ENCODE assay signal across 21 mouse cellular contexts in the genomic region with DNA sequence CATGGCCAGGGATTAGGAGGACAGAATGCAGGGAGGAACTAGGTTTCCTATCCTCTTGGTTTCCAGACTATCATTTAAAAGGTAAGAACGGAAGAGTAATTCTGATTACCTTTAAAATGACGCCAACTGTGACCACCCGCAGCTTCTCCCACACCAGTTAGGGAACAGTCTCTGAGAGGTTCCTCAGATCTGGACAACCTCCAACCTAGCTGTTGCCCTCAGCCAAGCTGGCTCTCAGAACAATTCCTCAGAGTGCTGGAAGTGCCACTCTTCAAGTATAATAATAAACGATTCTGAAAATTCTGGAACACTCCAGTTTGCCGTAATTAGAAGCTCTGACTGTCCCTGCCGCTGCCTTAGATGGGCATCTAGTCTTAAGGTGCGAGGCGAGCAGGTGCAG. TPM values are rescaled to one million over a fixed set of nuclear protein-coding genes. Genes with fewer than 3 reads are reported as not detected.
DNase-seq lines count a peak whose midpoint lies in the region; ATAC-seq and TF ChIP-seq lines count a peak whose summit lies in the region.
"Had no signal": no experiment of that assay in that cellular context is flagged by ENCODE, and none has a peak within 500 bp of the region (broad histone marks: within the 10 kb centered on the region; RNA-seq: fewer than 3 reads in every experiment).

No protein-coding gene starts in this region.

- peak overlapping the region; percentile 24; the same call in 1 of the 2 replicates for H3K27ac ChIP-seq in hindbrain, embryonic 16.5 days (ENCODE audit: low read depth, low read length)
- no peak overlapping the region for H3K27ac ChIP-seq in hindbrain, embryonic 10.5 days
- H3K27ac ChIP-seq in cerebellum, adult 2 months (ENCODE audit: insufficient read depth, low read length), result no peak overlapping the region
- H3K27ac ChIP-seq in midbrain, embryonic 13.5 days, result no peak overlapping the region
- H3K27ac ChIP-seq: heart, adult 2 months; limb, embryonic 13.5 days; liver, embryonic 13.5 days; midbrain, embryonic 10.5 days; neural tube, embryonic 12.5 days; stomach, postnatal 0 days had no signal

- no peak overlapping the region for H3K4me2 ChIP-seq in hindbrain, embryonic 16.5 days (ENCODE audit: low read length)
- no peak overlapping the region for H3K4me2 ChIP-seq in midbrain, embryonic 13.5 days (replicated peaks)
- H3K4me2 ChIP-seq: limb, embryonic 13.5 days; liver, embryonic 13.5 days; neural tube, embryonic 12.5 days had no signal

- H3K36me3 ChIP-seq in hindbrain, embryonic 16.5 days (ENCODE audit: control insufficient read depth, insufficient read depth, low read length), result peaks cover 17% of the 10 kb centered on the region
- H3K36me3 ChIP-seq in hindbrain, embryonic 10.5 days, result peaks cover 43% of the 10 kb centered on the region
- H3K36me3 ChIP-seq in midbrain, embryonic 13.5 days, result peaks cover 57% of the 10 kb centered on the region

- H3K27me3 ChIP-seq in hindbrain, embryonic 16.5 days (replicated peaks; ENCODE audit: control insufficient read depth, insufficient read depth, low read length), result no peaks in the 10 kb centered on the region
- H3K27me3 ChIP-seq in hindbrain, embryonic 10.5 days (ENCODE audit: insufficient read depth, poor library complexity, severe bottlenecking), result no peaks in the 10 kb centered on the region
- no peaks in the 10 kb centered on the region for H3K27me3 ChIP-seq in cerebellum, adult 2 months (ENCODE audit: control insufficient read depth, insufficient read depth, low read length)
- no peaks in the 10 kb centered on the region for H3K27me3 ChIP-seq in midbrain, embryonic 13.5 days
- H3K27me3 ChIP-seq: limb, embryonic 13.5 days; liver, embryonic 13.5 days; neural tube, embryonic 12.5 days had no signal

- H3K4me1 ChIP-seq in hindbrain, embryonic 16.5 days (ENCODE audit: control insufficient read depth, insufficient read depth, low read depth, low read length), result peaks cover 3% of the 10 kb centered on the region
- peaks cover 6% of the 10 kb centered on the region for H3K4me1 ChIP-seq in hindbrain, embryonic 10.5 days (replicated peaks)
- H3K4me1 ChIP-seq in cerebellum, adult 2 months (ENCODE audit: control insufficient read depth, insufficient read depth, low read length), result peaks cover 30% of the 10 kb centered on the region
- H3K4me1 ChIP-seq in midbrain, embryonic 13.5 days (replicated peaks), result peaks cover 3% of the 10 kb centered on the region; the same call in 1 of the 2 replicates

- DNase-seq in hindbrain, embryonic 10.5 days (ENCODE audit: low spot score), result no peak
- peak; percentile 50 to 71 for DNase-seq in cerebellum, adult 2 months
- peak; percentile 58 to 60 for DNase-seq in cerebellum, postnatal 14 days
- peak; percentile 44 for DNase-seq in lung, postnatal 14 days
- DNase-seq in gastrocnemius, postnatal 25 days, result no peak
- DNase-seq: kidney, postnatal 25 days; liver, embryonic 13.5 days; right cerebral cortex, adult 18-20 months; thymus, postnatal 14 days had no signal

- TF ChIP-seq POLR2A in cerebellum, adult 2 months (IDR thresholded peaks at IDR 0.05; ENCODE audit: borderline replicate concordance, insufficient read depth, low read length), result no peak

- 80% methylated on average over 8 of the region's 8 CpGs for WGBS in hindbrain, embryonic 16.5 days
- 92% methylated on average over 8 of the region's 8 CpGs for WGBS in hindbrain, embryonic 10.5 days
- 15% methylated on average over 8 of the region's 8 CpGs for WGBS in cerebellum, adult 2 months
- 94% methylated on average over 8 of the region's 8 CpGs for WGBS in midbrain, embryonic 13.5 days

- TF ChIP-seq CTCF in cerebellum, adult 2 months (IDR thresholded peaks at IDR 0.05; ENCODE audit: borderline replicate concordance, insufficient read depth, low read depth, low read length), result no peak

- ATAC-seq in hindbrain, embryonic 16.5 days, result no peak
- no peak for ATAC-seq in midbrain, embryonic 13.5 days
- ATAC-seq: inflammation-experienced regulatory T-cells, adult 6 months had no signal

- no peak overlapping the region for H3K4me3 ChIP-seq in hindbrain, embryonic 16.5 days (ENCODE audit: low read length)
- H3K4me3 ChIP-seq in hindbrain, embryonic 10.5 days, result no peak overlapping the region
- no peak overlapping the region for H3K4me3 ChIP-seq in cerebellum, adult 2 months (replicated peaks; ENCODE audit: insufficient read depth, low read depth, low read length)
- no peak overlapping the region for H3K4me3 ChIP-seq in midbrain, embryonic 13.5 days (replicated peaks)
- H3K4me3 ChIP-seq: heart, adult 2 months; limb, embryonic 13.5 days; liver, embryonic 13.5 days; midbrain, embryonic 10.5 days; neural tube, embryonic 12.5 days had no signal

- H3K9me3 ChIP-seq in hindbrain, embryonic 16.5 days (ENCODE audit: control insufficient read depth, low read length), result no peaks in the 10 kb centered on the region
- H3K9me3 ChIP-seq in hindbrain, embryonic 10.5 days, result no peaks in the 10 kb centered on the region
- H3K9me3 ChIP-seq in midbrain, embryonic 13.5 days, result no peaks in the 10 kb centered on the region
- H3K9me3 ChIP-seq: limb, embryonic 13.5 days; liver, embryonic 13.5 days; midbrain, embryonic 10.5 days; neural tube, embryonic 12.5 days had no signal

- no peak overlapping the region for H3K9ac ChIP-seq in hindbrain, embryonic 16.5 days (ENCODE audit: low read depth, low read length)
- H3K9ac ChIP-seq in midbrain, embryonic 13.5 days (replicated peaks), result no peak overlapping the region
- H3K9ac ChIP-seq: limb, embryonic 13.5 days; liver, embryonic 13.5 days; neural tube, embryonic 12.5 days had no signal

RNA-seq across cellular contexts. Expression of a gene that starts 16.0 kb away (rescaled TPM):
- polyA plus RNA-seq in hindbrain, embryonic 16.5 days (2015; fragmentation: Nextera tagmentation; extraction: Ambion mirVana), result 63.8 and 67.7 TPM in 2 replicates
- 62.0 and 69.7 TPM in 2 replicates for polyA plus RNA-seq in hindbrain, embryonic 10.5 days (2016; fragmentation: Nextera tagmentation; extraction: Ambion mirVana)
- 48.8 and 51.5 TPM in 2 replicates for polyA plus RNA-seq in cerebellum, adult 2 months (2012; rRNA removed)
- total RNA-seq in gastrocnemius, postnatal 25 days (2021), result 10 to 100 TPM; 16.6 TPM
- polyA plus RNA-seq in midbrain, embryonic 13.5 days (2015; fragmentation: Nextera tagmentation; extraction: Ambion mirVana), result 49.3 and 55.1 TPM in 2 replicates

RNA-seq across cellular contexts. Expression of a gene that starts 44.2 kb away (rescaled TPM):
- not detected in 2 replicates for polyA plus RNA-seq in hindbrain, embryonic 16.5 days (2015; fragmentation: Nextera tagmentation; extraction: Ambion mirVana)
- polyA plus RNA-seq in hindbrain, embryonic 10.5 days (2016; fragmentation: Nextera tagmentation; extraction: Ambion mirVana), result not detected in 2 replicates
- polyA plus RNA-seq in cerebellum, adult 2 months (2012; rRNA removed), result 0.39 TPM in 1 of 2 replicates, not detected in the other
- 1 to 10 TPM in 1 of 2 experiments, not detected in 1; 5.6 TPM for total RNA-seq in gastrocnemius, postnatal 25 days (2021)
- 2.4 TPM in 1 of 2 replicates, not detected in the other for polyA plus RNA-seq in midbrain, embryonic 13.5 days (2015; fragmentation: Nextera tagmentation; extraction: Ambion mirVana)
- total RNA-seq: monocyte, adult 5-6 weeks had no signal
- polyA plus RNA-seq: C2C12; heart, adult 2 months; heart, embryonic 14.5 days; kidney, adult 2 months; midbrain, embryonic 10.5 days had no signal

RNA-seq across cellular contexts. Expression of a gene that starts 44.3 kb away (rescaled TPM):
- polyA plus RNA-seq in hindbrain, embryonic 16.5 days (2015; fragmentation: Nextera tagmentation; extraction: Ambion mirVana), result 40.0 and 41.2 TPM in 2 replicates
- polyA plus RNA-seq in hindbrain, embryonic 10.5 days (2016; fragmentation: Nextera tagmentation; extraction: Ambion mirVana), result 17.2 and 27.2 TPM in 2 replicates
- polyA plus RNA-seq in cerebellum, adult 2 months (2012; rRNA removed), result 936 and 1,078 TPM in 2 replicates
- total RNA-seq in gastrocnemius, postnatal 25 days (2021), result 10 to 100 TPM in 1 of 2 experiments, 1 to 10 TPM in 1; 7.9 to 32.4 TPM
- polyA plus RNA-seq in midbrain, embryonic 13.5 days (2015; fragmentation: Nextera tagmentation; extraction: Ambion mirVana), result 24.7 and 25.8 TPM in 2 replicates
- polyA plus RNA-seq: C2C12 had no signal

Comparison
In these comparisons a context has a peak if more than half of its experiments do, and no peak if none do; other contexts are left out.
1. DNase-seq: peak in cerebellum, adult 2 months (2 of 2), cerebellum, postnatal 14 days (2 of 2) and lung, postnatal 14 days (single experiment); none in hindbrain, embryonic 10.5 days (single experiment) and gastrocnemius, postnatal 25 days (single experiment).
2. RNA of a gene that starts 44.3 kb away (polyA plus RNA-seq): 936 to 1,078 TPM in cerebellum, adult 2 months; 40.0 to 41.2 TPM in hindbrain, embryonic 16.5 days, 17.2 to 27.2 TPM in hindbrain, embryonic 10.5 days and 24.7 to 25.8 TPM in midbrain, embryonic 13.5 days; every median in the first group is over 10 times any median in the second.